Mouse (Mus musculus) layer of hippocampus, postnatal 10 days (tissue): ENCODE data around the gene A630089N07Rik. TPM values are rescaled to one million over a fixed set of nuclear protein-coding genes. Genes with fewer than 3 reads are reported as not detected.

ENCODE experiments used
- DNase-seq, 2 experiments: peaks; one replicate each; pipeline ENCODE4 v3.0.0; 2021; ENCODE audit warnings: low spot score in 2 of 2
- total RNA-seq, 2 experiments: library from RNA; stranded (reverse); gene quantifications; 2 replicates each; pipeline ENCODE4 v1.2.3; 2021

A630089N07Rik gene
- total RNA-seq, 2 experiments from 2014 or later = 9.0 to 9.5 TPM

GRCm38 (mm10) chr16:97962151-97962948 is 119.9 kb downstream of the A630089N07Rik start, which contains the start of the genes C2cd2 and Zbtb21:
Gene C2cd2 (minus strand): TSS chr16:97962598.
Gene Zbtb21 (minus strand): TSS chr16:97962622.
- peak; percentile 96 to 98 for DNase-seq

DNA sequence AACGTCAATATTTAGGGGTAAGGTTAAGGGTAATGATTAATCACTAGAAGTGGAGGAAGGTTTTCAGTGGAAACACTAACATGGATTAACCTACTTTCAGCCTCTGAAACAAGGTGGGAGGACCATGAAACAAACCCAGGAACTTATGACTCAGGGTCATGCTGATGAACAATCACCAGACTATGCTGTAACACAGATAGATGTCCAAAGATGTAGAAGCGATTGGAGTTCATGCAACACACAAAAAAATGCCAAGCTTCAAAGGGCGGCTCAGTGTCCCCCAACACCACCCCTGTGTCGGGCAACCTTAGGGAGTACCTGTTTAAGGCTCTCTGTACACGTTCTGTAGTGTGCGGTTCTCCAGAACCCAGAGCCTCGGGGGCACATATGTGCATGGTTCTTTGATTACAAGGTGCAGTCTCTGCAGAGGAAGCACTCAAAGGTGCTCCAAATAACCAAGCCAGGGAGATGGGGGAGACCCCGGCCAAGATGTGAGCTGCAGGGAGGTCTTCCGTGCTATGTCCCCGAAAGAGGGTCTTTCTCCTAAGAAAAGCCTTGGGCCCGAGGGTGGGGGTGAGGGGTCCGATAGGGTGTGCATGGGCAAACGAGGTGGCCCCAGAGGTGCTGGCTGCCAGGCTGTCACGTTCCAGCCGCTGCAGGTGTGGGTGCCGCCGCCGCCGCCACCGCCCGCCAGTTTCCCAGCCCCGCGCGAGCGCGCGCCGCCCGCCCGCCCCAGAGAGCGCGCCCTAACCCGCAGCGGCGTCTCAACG is 120.7 kb downstream of the A630089N07Rik start:
- DNase-seq = no peak

- DNase-seq = no peak
These were observed 121.9 kb downstream of the A630089N07Rik start for GRCm38 (mm10) chr16:97960348-97960747.

DNA sequence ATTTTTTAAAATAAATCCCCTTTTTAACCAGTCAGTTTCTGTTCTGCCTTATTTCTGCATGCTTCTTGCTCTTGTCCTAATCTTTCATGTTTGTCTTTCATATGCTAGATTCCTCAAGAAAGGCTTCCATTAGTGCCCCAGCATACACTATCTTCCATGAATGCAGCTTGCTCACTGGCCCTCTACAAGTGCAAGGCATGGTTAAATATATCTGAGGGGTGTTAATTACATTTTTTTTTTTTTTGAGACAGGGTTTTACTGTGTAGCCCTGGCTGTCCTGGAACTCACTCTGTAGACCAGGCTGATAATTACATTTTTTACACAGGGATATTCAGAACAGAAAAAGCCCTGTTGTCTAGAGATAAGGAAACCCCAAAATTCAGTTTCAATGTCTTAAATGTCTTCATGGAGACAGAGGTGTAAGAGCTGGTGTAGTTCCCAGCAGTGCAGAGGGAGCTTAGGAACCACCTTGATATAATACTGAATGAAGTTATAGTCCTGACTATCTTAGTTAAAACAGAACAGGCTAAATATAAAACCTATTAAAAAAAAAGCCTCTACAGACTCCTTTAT is 123.8 kb downstream of the A630089N07Rik start:
- no peak for DNase-seq

GRCm38 (mm10) chr16:97957626-97958025 is 124.6 kb downstream of the A630089N07Rik start:
- no peak for DNase-seq

- DNase-seq = no peak
These were observed 126.2 kb downstream of the A630089N07Rik start for GRCm38 (mm10) chr16:97956011-97956410.

DNA sequence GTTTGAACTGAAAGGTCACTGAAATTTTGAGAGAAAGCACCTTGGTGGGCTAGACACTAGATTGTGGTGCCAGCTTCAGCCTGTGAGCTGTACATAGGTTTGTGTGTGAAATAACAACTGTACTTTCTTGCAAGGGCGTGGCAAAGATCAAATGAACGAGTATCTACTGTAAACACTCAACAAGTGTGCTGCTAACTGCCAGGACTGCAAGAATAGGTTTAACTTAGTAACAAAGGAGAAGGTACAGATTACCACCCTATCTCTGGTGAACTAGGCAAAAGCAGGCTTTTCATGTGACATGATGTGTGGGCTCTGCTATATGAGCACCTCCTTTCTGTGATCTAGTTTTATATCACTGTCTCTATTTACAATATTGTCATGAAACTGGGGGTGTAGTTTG is 128.9 kb downstream of the A630089N07Rik start:
- peak in 1 of 2 experiments; percentile 1 for DNase-seq

GRCm38 (mm10) chr16:97952801-97953200 is 129.4 kb downstream of the A630089N07Rik start:
- peak in 1 of 2 experiments; percentile 6 for DNase-seq

- DNase-seq = no peak
These were observed 129.9 kb downstream of the A630089N07Rik start for GRCm38 (mm10) chr16:97952371-97952770.

Other genes starting within 250 kb of the A630089N07Rik start
- gene Prdm15, start 230.6 kb downstream of the A630089N07Rik start, total RNA-seq = 10 to 100 TPM; 16.6 to 21.0 TPM
- gene C2cd2, start 119.9 kb downstream of the A630089N07Rik start, total RNA-seq = 10 to 100 TPM; 22.1 to 26.3 TPM
- gene Zbtb21, start 119.8 kb downstream of the A630089N07Rik start, total RNA-seq = 10 to 100 TPM; 23.9 TPM
- 10 to 100 TPM; 18.8 to 30.4 TPM for gene B230307C23Rik, start 85.1 kb downstream of the A630089N07Rik start, total RNA-seq